Mouse (Mus musculus) layer of hippocampus, postnatal 10 days (tissue): Measurements from ENCODE around the gene Zfp592. TPM values are rescaled to one million over a fixed set of nuclear protein-coding genes. Genes with fewer than 3 reads are reported as not detected.

ENCODE experiments used
- DNase-seq, 2 experiments: peaks; one replicate each; pipeline ENCODE4 v3.0.0; 2021; ENCODE audit warnings: low spot score in 2 of 2
- total RNA-seq, 2 experiments: library from RNA; stranded (reverse); gene quantifications; 2 replicates each; pipeline ENCODE4 v1.2.3; 2021

Gene Zfp592
- total RNA-seq, 2 experiments from 2014 or later = 24.8 to 32.7 TPM

- DNase-seq = no peak
These were observed 64.0 kb downstream of the Zfp592 start, which contains the start of gene Alpk3 for GRCm38 (mm10) chr7:81057471-81057870. TSS of gene Alpk3 (plus strand) at chr7:81057600.

GRCm38 (mm10) chr7:81057901-81058711 lies 64.6 kb downstream of the Zfp592 start:
- no peak for DNase-seq

GRCm38 (mm10) chr7:81058712-81059154 lies 65.3 kb downstream of the Zfp592 start:
- DNase-seq = no peak

- DNase-seq = no peak
These were observed 65.9 kb downstream of the Zfp592 start for GRCm38 (mm10) chr7:81059388-81059787.

- no peak for DNase-seq
These were observed 67.4 kb downstream of the Zfp592 start for GRCm38 (mm10) chr7:81060908-81061307.

- peak in 1 of 2 experiments; percentile 42 for DNase-seq
These were observed 68.5 kb downstream of the Zfp592 start for GRCm38 (mm10) chr7:81061936-81062335.

GRCm38 (mm10) chr7:81063332-81063731 lies 69.9 kb downstream of the Zfp592 start:
- DNase-seq = no peak

- DNase-seq = no peak
These were observed 73.2 kb downstream of the Zfp592 start for GRCm38 (mm10) chr7:81066714-81067113.

- no peak for DNase-seq
These were observed 79.0 kb downstream of the Zfp592 start for GRCm38 (mm10) chr7:81072463-81072862.

GRCm38 (mm10) chr7:81073273-81073672 lies 79.8 kb downstream of the Zfp592 start:
- DNase-seq = no peak

- no peak for DNase-seq
These were observed 81.1 kb downstream of the Zfp592 start for GRCm38 (mm10) chr7:81074546-81074945.

- DNase-seq = no peak
These were observed 81.8 kb downstream of the Zfp592 start for GRCm38 (mm10) chr7:81075299-81075698.

- DNase-seq = no peak
These were observed 82.3 kb downstream of the Zfp592 start for GRCm38 (mm10) chr7:81075732-81076131.

GRCm38 (mm10) chr7:81077009-81077408 lies 83.5 kb downstream of the Zfp592 start:
- DNase-seq = no peak

GRCm38 (mm10) chr7:81078740-81079139 lies 85.3 kb downstream of the Zfp592 start:
- DNase-seq = no peak

GRCm38 (mm10) chr7:81093420-81093965 lies 100.0 kb downstream of the Zfp592 start:
- DNase-seq = peak in 1 of 2 experiments; percentile 34

GRCm38 (mm10) chr7:81094104-81094757 lies 100.8 kb downstream of the Zfp592 start:
- DNase-seq = no peak

Other genes starting within 250 kb of the Zfp592 start
- 10 to 100 TPM; 28.8 to 37.8 TPM for gene Iqgap1, start 167.7 kb upstream of the Zfp592 start, total RNA-seq
- gene Zscan2, start 132.8 kb upstream of the Zfp592 start, total RNA-seq = 10 to 100 TPM; 13.5 to 14.4 TPM
- 10 to 100 TPM; 28.4 to 33.4 TPM for gene Wdr73, start 92.4 kb upstream of the Zfp592 start, total RNA-seq
- gene Nmb, start 88.6 kb upstream of the Zfp592 start, total RNA-seq = 10 to 100 TPM in 1 of 2 experiments, 1 to 10 TPM in 1; 9.9 to 12.7 TPM
- 10 to 100 TPM; 75.7 to 79.5 TPM for gene Sec11a, start 45.9 kb upstream of the Zfp592 start, total RNA-seq
- gene Alpk3, start 63.9 kb downstream of the Zfp592 start, total RNA-seq = 1 to 10 TPM; 1.0 to 1.2 TPM
- gene Slc28a1, start 121.1 kb downstream of the Zfp592 start, total RNA-seq = not detected
- 1 to 10 TPM; 2.7 to 3.2 TPM for gene Pde8a, start 219.9 kb downstream of the Zfp592 start, total RNA-seq